Mouse (Mus musculus) stomach, embryonic 14.5 days (tissue): Measurements from ENCODE around the gene Lifr. TPM values are rescaled to one million over a fixed set of nuclear protein-coding genes. Genes with fewer than 3 reads are reported as not detected.

Experiments used
- ATAC-seq: fragments of 200-750 bp; cut with Nextera tagmentation; 2 replicates; pipeline ENCODE4 v1.8.0; 2017; ENCODE audit warnings: low read depth, moderate TSS enrichment; ENCODE audit not compliant: insufficient number of reproducible peaks, insufficient read depth, low FRiP score
- H3K27ac ChIP-seq: fragments of 300-500 bp; sonication (generic); 2 replicates; pipeline ENCODE4 v1.5.1; 2014; ENCODE audit warnings: mild to moderate bottlenecking, low read length, moderate library complexity, mixed read lengths
- H3K27me3 ChIP-seq: fragments of 300-500 bp; sonication (generic); 2 replicates; pipeline ENCODE4 v1.6.1; 2014; ENCODE audit warnings: low read length, control low read depth, mixed read lengths; ENCODE audit not compliant: control insufficient read depth, insufficient read depth
- H3K36me3 ChIP-seq: fragments of 300-500 bp; sonication (generic); 2 replicates; pipeline ENCODE4 v1.6.1; 2014; ENCODE audit warnings: mild to moderate bottlenecking, control low read depth, low read length, moderate library complexity, mixed read lengths; ENCODE audit not compliant: control insufficient read depth, insufficient read depth
- H3K4me1 ChIP-seq: fragments of 300-500 bp; sonication (generic); 2 replicates; pipeline ENCODE4 v1.6.1; 2014; ENCODE audit warnings: low read length, control low read depth, mixed read lengths; ENCODE audit not compliant: control insufficient read depth, insufficient read depth
- H3K4me2 ChIP-seq: fragments of 300-500 bp; sonication (generic); replicated peaks from 2 replicates; pipeline ENCODE4 v1.6.1; 2014; ENCODE audit warnings: low read depth, low read length, control low read depth
- H3K4me3 ChIP-seq: fragments of 300-500 bp; sonication (generic); 2 replicates; pipeline ENCODE4 v1.5.1; 2014; ENCODE audit warnings: low read depth, low read length, control low read depth
- H3K9ac ChIP-seq: fragments of 300-500 bp; sonication (generic); replicated peaks from 2 replicates; pipeline ENCODE4 v1.6.1; 2014; ENCODE audit warnings: low read depth, mild to moderate bottlenecking, control low read depth, low read length, moderate library complexity, mixed read lengths
- H3K9me3 ChIP-seq: fragments of 300-500 bp; sonication (generic); 2 replicates; pipeline ENCODE4 v1.6.1; 2016; ENCODE audit warnings: low read depth, low read length, control low read depth; ENCODE audit not compliant: control insufficient read depth
- WGBS: fragments of 180-500 bp; shearing (Covaris S2); extraction: QIAGEN DNeasy Blood & Tissue Kit; methylation state at CpG from one replicate; pipeline ENCODE4 v1.1.7; 2014; 5-methylcytosine and 5-hydroxymethylcytosine counted together
- polyA plus RNA-seq: library from polyadenylated mRNA; unstranded; fragments of >200 nt; fragmentation: Nextera tagmentation; extraction: Ambion mirVana; gene quantifications from 2 replicates; pipeline ENCODE4 v1.2.1, GENCODE M21; 2014

Gene Lifr
- polyA plus RNA-seq, 1 experiment from 2014 or later, result 23.6 TPM

- Histone ChIP-seq H3K4me3 (no peak overlapping the region), H3K27me3 (no peaks in the 10 kb centered on the region), H3K9ac (no peak overlapping the region), H3K36me3 (no peaks in the 10 kb centered on the region), H3K4me1 (0 out of 2 replicates have a peak, but pooled peaks cover 3% of the 10 kb centered on the region), H3K9me3 (no peaks in the 10 kb centered on the region), H3K27ac (no peak overlapping the region), H3K4me2 (no peak overlapping the region)
- ATAC-seq, result no peak
- 66% methylated on average over 7 of the region's 7 CpGs for WGBS
These were observed 25.1 kb downstream of the Lifr start for GRCm38 (mm10) chr15:7115326-7116003.

- 81% methylated on average over 1 of the region's 1 CpGs for WGBS
These were observed 25.8 kb downstream of the Lifr start for GRCm38 (mm10) chr15:7116216-7116615.

GRCm38 (mm10) chr15:7116699-7117098 lies 26.3 kb downstream of the Lifr start:
- Histone ChIP-seq H3K9ac (no peak overlapping the region), H3K4me2 (no peak overlapping the region), H3K36me3 (no peaks in the 10 kb centered on the region), H3K27ac (no peak overlapping the region), H3K4me3 (no peak overlapping the region), H3K9me3 (no peaks in the 10 kb centered on the region), H3K4me1 (0 out of 2 replicates have a peak, but pooled peaks cover 3% of the 10 kb centered on the region), H3K27me3 (no peaks in the 10 kb centered on the region)
- WGBS, result 70% methylated on average over 3 of the region's 3 CpGs
- no peak for ATAC-seq

More at GRCm38 (mm10) chr15:7116216-7116615, 25.8 kb downstream of the Lifr start:
- Histone ChIP-seq H3K27ac (no peak overlapping the region), H3K27me3 (no peaks in the 10 kb centered on the region), H3K36me3 (no peaks in the 10 kb centered on the region), H3K9me3 (no peaks in the 10 kb centered on the region), H3K4me3 (no peak overlapping the region), H3K4me2 (no peak overlapping the region), H3K4me1 (0 out of 2 replicates have a peak, but pooled peaks cover 3% of the 10 kb centered on the region), H3K9ac (no peak overlapping the region)
- ATAC-seq, result no peak

GRCm38 (mm10) chr15:7117944-7118343 lies 27.5 kb downstream of the Lifr start:
- Histone ChIP-seq H3K9ac (no peak overlapping the region), H3K36me3 (no peaks in the 10 kb centered on the region), H3K27me3 (no peaks in the 10 kb centered on the region), H3K4me1 (0 out of 2 replicates have a peak, but pooled peaks cover 3% of the 10 kb centered on the region), H3K4me2 (no peak overlapping the region), H3K27ac (no peak overlapping the region), H3K4me3 (no peak overlapping the region), H3K9me3 (no peaks in the 10 kb centered on the region)
- ATAC-seq, result no peak
- WGBS, result 74% methylated on average over 6 of the region's 6 CpGs

GRCm38 (mm10) chr15:7118849-7119248 lies 28.4 kb downstream of the Lifr start:
- Histone ChIP-seq H3K27ac (no peak overlapping the region), H3K4me2 (no peak overlapping the region), H3K9ac (no peak overlapping the region), H3K4me3 (no peak overlapping the region), H3K4me1 (0 out of 2 replicates have a peak, but pooled peaks cover 3% of the 10 kb centered on the region), H3K9me3 (no peaks in the 10 kb centered on the region), H3K36me3 (no peaks in the 10 kb centered on the region), H3K27me3 (no peaks in the 10 kb centered on the region)
- ATAC-seq, result peak; percentile 14; the same call in 1 of the 2 replicates
- WGBS, result 20% methylated on average over 5 of the region's 5 CpGs

- Histone ChIP-seq H3K4me3 (no peak overlapping the region), H3K9me3 (no peaks in the 10 kb centered on the region), H3K4me2 (no peak overlapping the region), H3K9ac (no peak overlapping the region), H3K4me1 (0 out of 2 replicates have a peak, but pooled peaks cover 3% of the 10 kb centered on the region), H3K27ac (no peak overlapping the region), H3K36me3 (no peaks in the 10 kb centered on the region), H3K27me3 (no peaks in the 10 kb centered on the region)
- ATAC-seq, result no peak
- WGBS, result 50% methylated on average over 8 of the region's 8 CpGs
These were observed 29.6 kb downstream of the Lifr start for GRCm38 (mm10) chr15:7119930-7120512.

GRCm38 (mm10) chr15:7123781-7124450 lies 33.5 kb downstream of the Lifr start:
- Histone ChIP-seq H3K27ac (no peak overlapping the region), H3K9me3 (no peaks in the 10 kb centered on the region), H3K4me1 (no peaks in the 10 kb centered on the region), H3K27me3 (no peaks in the 10 kb centered on the region), H3K4me3 (no peak overlapping the region), H3K36me3 (no peaks in the 10 kb centered on the region), H3K4me2 (no peak overlapping the region), H3K9ac (no peak overlapping the region)
- no peak for ATAC-seq
- WGBS, result 51% methylated on average over 5 of the region's 5 CpGs

- H3K9ac ChIP-seq, result no peak overlapping the region
- no peak for ATAC-seq
- 43% methylated on average over 1 of the region's 1 CpGs for WGBS
These were observed 35.8 kb downstream of the Lifr start for GRCm38 (mm10) chr15:7126171-7126570.

More at GRCm38 (mm10) chr15:7126171-7126570, 35.8 kb downstream of the Lifr start:
- H3K9me3 ChIP-seq, result no peaks in the 10 kb centered on the region
- H3K4me1 ChIP-seq, result peaks cover 6% of the 10 kb centered on the region; the same call in 1 of the 2 replicates
- H3K4me3 ChIP-seq, result no peak overlapping the region
- H3K4me2 ChIP-seq, result no peak overlapping the region
- H3K27ac ChIP-seq, result no peak overlapping the region
- no peaks in the 10 kb centered on the region for H3K27me3 ChIP-seq
- H3K36me3 ChIP-seq, result no peaks in the 10 kb centered on the region
